ENCODE assay signal across 14 mouse cellular contexts in genomic region chr2:168961729-168962666, GRCm38 (mm10).
"Had no signal": no experiment of that assay in that cellular context is flagged by ENCODE, and none has a peak within 500 bp of the region (broad histone marks: within the 10 kb centered on the region; RNA-seq: fewer than 3 reads in every experiment).

No protein-coding gene starts in this region.

- H3K36me3 ChIP-seq: midbrain, embryonic 10.5 days; neural tube, embryonic 13.5 days; neural tube, embryonic 15.5 days had no signal

- H3K9ac ChIP-seq: liver, embryonic 14.5 days; lung, embryonic 14.5 days; neural tube, embryonic 13.5 days; neural tube, embryonic 15.5 days had no signal

- H3K4me1 ChIP-seq: midbrain, embryonic 10.5 days; neural tube, embryonic 13.5 days; neural tube, embryonic 15.5 days had no signal

- DNase-seq: lung, adult 18-20 months; lung, embryonic 14.5 days; lung, postnatal 14 days; lung, postnatal 36 days; midbrain, embryonic 14.5 days; right cerebral cortex, postnatal 14 days; thymus, adult 2 months; thymus, postnatal 25 days; thymus, postnatal 4 days had no signal

- H3K4me3 ChIP-seq: midbrain, embryonic 10.5 days; myocyte; neural tube, embryonic 13.5 days; neural tube, embryonic 15.5 days had no signal

- H3K27ac ChIP-seq: liver, embryonic 14.5 days; midbrain, embryonic 10.5 days; neural tube, embryonic 13.5 days; neural tube, embryonic 15.5 days had no signal

- H3K27me3 ChIP-seq: neural tube, embryonic 13.5 days; neural tube, embryonic 15.5 days had no signal
